Mouse (Mus musculus): ENCODE results near the gene Emc3. TPM values are rescaled to one million over a fixed set of nuclear protein-coding genes. Genes with fewer than 3 reads are reported as not detected.
A peak's percentile ranks its signal among the peaks of the same experiment; 100 is the strongest.

Gene Emc3
- polyA plus RNA-seq, 1 experiment = 83.3 TPM

DNA sequence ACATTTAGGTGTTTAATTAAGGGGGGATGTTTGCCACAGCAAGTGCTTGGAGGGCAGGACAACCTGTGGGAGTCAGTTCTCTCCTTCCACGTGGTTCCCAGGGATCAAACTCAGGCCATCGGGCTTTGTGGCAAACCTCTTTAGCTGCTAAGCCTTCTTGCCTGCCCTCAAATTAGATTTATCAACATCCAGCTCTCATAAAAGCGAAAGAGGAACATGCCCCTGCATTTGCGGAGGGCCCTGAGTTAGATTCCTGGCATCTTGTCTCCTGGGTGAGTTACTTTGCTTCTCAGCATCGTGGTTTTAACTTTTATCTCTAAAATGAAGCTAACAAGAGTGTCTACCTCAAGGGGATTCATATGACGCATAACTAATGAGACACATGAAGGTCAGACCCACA is 32.1 kb downstream of the Emc3 start:
- DNase-seq (ENCODE audit: extremely low spot score in 1 of 2, low spot score in 1 of 2) = no peak

DNA sequence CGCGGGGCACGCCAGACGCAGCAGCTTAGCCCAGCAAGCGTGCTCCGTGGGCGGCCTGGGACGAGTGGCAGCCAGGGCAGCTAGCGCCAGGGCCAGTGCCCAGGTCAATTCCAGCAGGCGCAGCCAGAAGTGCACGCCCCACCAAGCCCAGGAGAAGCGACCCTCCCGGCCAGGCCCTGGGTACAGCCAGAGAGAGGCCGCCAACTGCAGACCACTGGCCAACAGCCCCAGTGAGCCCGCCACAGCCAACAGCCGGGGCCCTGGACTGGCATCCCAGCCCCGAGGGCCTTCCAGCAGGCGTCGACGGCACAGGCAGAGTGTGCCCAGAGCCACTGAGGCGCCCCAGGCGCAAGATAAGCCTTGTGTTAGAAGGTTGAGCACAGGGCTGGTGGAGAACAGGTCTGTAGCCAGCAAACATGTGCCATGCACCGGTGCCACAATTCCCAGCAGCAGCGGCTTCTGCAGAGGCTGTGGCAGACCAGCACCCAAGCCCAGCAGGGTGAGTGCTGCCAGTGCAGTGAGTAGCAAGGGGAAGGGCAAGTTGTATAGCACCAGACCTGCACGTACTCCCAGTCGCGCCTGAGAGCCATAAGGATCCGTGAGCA is 36.3 kb downstream of the Emc3 start:
- no peak for DNase-seq (ENCODE audit: extremely low spot score in 1 of 2, low spot score in 1 of 2)

DNA sequence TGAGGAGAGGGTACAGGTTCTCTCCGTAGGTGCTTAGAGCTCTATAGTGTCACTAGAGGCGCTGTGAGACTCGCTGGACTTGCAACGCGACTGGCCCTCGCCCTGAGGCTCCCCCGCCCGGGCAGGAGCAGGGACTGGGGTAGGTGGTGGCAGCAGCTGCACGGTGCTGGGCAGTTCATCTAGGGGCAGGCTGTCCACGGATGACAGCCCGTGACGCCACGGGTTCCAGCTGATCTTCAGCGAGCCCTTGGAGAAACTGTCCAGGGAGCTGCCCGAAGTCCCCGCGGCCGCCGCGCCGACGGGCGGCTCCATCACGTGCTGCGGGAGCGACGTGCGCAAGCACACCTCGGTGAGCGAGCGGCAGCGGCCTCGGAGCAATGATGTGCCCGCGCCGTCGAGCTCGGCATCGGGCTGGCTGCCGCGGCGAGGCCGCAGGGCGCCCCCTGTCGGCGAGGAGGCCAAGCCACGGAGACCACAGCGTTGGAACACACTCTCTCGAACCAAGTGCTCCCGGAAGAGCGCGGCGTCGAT is 37.1 kb downstream of the Emc3 start:
- DNase-seq (ENCODE audit: extremely low spot score in 1 of 2, low spot score in 1 of 2) = peak in 1 of 2 experiments; percentile 70

DNA sequence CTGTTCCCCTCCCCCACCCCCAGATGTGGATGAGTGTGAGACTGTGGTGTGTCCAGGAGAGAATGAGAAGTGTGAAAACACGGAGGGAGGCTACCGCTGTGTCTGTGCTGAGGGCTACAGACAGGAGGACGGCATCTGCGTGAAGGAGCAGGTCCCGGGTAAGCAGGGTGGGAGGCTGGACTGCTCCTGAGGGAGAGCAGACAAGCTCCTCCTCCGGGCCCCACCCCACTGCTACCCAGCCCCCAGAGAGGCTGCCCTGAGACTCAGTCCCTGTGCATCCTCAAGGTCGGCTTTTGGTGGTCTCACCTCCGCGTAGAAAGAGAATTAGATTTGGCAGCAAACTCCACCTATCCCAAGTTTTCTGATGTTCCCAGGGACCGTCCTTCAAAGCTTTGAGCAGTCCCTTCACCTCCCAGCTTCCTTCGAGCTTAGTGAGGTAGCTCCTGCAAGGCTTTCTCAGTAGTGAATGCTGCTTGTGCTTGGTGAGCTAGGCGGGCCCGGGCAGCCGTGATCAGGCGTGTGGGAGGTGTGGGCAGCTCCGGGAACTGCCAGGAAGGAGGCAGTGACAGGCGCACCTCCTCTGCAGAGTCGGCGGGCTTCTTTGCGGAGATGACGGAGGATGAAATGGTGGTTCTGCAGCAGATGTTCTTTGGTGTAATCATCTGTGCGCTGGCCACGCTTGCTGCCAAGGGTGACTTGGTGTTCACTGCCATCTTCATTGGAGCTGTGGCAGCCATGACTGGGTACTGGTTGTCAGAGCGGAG is 39.2 kb downstream of the Emc3 start:
- DNase-seq (ENCODE audit: extremely low spot score in 1 of 2, low spot score in 1 of 2) = peak in 1 of 2 experiments; percentile 81

DNA sequence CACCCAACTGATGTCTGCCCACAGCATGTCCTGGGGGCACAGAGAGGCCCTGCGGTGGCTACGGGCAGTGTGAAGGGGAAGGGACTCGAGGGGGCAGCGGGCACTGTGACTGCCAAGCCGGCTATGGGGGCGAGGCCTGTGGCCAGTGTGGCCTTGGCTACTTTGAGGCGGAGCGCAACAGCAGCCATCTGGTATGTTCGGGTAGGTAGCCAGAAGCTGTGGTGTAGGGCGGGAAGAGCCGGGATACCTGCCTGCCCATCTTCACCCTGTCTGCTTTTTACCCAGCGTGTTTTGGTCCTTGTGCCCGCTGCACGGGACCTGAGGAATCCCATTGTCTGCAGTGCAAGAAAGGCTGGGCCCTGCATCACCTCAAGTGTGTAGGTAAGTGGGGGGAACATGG is 42.0 kb downstream of the Emc3 start:
- DNase-seq (ENCODE audit: extremely low spot score in 1 of 2, low spot score in 1 of 2) = no peak

DNA sequence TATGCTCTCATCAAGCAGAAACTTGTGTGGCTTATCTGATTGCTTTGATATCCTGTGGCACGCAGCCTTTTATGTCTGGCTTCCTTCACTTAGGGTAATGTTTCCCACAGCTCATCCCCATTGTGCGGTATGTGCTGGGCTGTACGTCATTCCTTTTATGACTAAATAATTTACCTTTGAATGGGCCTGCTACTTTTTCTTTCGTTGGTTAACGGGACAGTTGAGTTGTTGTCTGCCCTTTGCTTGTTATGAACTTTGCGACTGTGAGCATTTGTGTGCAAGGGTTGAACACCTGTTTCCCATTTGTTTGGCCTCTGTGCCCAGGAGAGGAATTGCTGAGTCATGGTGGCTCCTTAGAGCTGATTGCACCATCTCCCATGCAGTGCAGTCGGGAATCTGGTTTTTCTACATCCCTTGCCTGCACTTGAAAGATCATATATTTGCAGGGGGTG is 44.3 kb downstream of the Emc3 start:
- no peak for DNase-seq (ENCODE audit: extremely low spot score in 1 of 2, low spot score in 1 of 2)

DNA sequence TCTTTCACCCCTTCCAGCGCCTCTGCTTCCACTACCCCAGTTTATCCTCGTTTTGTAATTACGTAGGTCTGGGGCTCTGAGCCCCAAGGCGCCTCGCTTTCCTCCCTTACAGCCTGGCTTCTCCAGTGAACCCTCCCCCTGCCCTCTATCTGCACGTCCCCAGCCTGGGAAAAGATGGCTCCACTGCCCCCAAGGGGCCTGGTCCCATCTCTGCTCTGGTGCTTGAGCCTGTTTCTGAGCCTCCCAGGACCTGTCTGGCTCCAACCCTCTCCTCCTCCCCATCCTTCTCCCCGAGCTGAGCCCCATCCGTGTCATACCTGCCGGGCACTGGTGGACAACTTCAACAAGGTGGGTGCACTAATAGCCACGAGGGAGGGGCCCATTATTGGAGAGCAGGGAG is 47.7 kb downstream of the Emc3 start:
- DNase-seq (ENCODE audit: extremely low spot score in 1 of 2, low spot score in 1 of 2) = no peak

DNA sequence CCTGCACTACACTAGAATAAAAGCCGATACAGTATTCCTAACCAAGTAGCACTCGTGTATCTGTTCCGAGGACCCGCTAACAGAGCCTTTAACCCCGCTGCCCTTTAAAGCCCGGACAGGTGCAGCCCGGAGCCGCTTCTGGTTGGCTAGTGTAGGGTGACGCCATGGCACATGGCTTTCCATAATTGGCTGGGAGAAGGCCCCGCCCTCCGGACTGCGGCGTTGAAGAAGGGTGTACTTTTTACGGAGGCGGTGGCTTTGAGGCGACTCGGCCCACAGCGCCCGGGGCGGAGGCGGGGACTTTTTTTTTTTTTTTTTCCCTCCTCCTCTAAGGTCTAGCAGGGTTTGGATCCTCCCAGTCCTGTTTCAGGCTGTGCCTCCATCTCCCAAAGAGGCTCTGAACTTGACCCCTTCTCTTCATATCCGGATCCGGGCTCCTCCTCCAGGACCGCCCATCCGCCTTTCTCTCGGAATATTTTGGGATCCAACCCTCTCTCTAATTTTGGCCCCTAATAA is 48.3 kb downstream of the Emc3 start, which contains the start of gene Creld1:
Gene Creld1, plus strand, starts transcription at position 198 of the 516 bp plus-strand sequence.
- DNase-seq (ENCODE audit: extremely low spot score in 1 of 2, low spot score in 1 of 2) = peak; percentile 90 to 96

DNA sequence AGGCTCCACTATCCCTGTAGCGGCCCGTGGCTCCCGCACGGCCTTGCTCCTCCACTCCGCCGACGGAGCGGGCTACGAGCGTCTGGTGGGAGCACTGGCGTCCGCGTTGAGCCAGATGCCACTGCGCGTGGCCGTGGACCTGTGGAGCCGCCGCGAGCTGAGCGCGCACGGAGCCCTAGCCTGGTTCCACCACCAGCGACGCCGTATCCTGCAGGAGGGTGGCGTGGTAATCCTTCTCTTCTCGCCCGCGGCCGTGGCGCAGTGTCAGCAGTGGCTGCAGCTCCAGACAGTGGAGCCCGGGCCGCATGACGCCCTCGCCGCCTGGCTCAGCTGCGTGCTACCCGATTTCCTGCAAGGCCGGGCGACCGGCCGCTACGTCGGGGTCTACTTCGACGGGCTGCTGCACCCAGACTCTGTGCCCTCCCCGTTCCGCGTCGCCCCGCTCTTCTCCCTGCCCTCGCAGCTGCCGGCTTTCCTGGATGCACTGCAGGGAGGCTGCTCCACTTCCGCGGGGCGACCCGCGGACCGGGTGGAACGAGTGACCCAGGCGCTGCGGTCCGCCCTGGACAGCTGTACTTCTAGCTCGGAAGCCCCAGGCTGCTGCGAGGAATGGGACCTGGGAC is 48.9 kb downstream of the Emc3 start:
- DNase-seq (ENCODE audit: extremely low spot score in 1 of 2, low spot score in 1 of 2) = no peak

DNA sequence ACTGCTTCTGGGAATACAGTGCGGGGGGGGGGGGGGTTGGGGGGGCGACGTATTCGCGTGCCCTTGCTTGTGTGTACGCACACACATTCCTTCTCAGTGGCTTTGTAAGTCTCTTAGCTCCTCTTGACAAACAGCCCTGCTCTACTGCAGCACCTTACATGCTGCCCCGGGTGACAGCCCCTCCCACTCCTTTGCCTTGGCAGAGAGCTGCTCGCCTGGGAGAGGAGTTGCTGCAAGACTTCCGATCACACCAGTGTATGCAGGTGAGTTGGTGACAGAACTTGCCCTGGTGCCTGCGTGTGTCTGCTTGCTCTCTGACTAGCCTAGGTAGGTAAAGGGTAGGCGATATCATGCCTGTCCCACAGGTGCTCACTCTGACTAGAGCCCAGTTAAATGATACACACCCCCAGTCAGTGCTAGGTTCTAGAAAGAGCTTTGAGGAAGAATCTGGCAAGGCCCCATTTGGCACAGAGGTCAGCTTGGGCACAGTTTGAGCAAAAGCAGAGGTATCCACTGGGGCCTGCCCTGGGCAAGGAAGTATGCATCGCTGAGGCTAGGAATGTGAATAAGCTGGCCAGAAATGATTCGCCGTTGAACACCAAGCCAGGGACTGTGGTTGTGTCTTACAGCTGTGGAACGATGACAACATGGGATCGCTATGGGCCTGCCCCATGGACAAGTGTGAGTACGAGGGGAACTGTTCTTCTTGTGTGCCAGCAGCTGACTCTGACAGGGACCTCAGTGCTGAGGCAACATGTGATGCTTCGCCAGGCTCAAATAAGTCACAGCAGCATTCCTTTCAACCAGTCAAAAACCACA is 50.7 kb downstream of the Emc3 start:
- DNase-seq (ENCODE audit: extremely low spot score in 1 of 2, low spot score in 1 of 2) = no peak

DNA sequence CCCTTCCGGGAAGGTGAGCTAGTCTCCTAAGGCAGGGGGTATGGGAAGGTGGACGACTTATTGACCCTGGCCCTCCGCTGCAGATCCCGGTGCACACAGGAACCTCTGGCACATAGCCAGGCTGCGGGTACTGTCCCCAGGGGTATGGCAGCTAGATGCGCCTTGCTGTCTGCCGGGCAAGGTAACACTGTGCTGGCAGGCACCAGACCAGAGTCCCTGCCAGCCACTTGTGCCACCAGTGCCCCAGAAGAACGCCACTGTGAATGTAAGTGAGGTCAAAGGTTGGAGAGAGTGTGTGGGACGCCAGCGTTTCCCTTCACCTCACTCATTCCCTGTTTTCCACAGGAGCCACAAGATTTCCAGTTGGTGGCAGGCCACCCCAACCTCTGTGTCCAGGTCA is 52.5 kb downstream of the Emc3 start:
- DNase-seq (ENCODE audit: extremely low spot score in 1 of 2, low spot score in 1 of 2) = no peak

DNA sequence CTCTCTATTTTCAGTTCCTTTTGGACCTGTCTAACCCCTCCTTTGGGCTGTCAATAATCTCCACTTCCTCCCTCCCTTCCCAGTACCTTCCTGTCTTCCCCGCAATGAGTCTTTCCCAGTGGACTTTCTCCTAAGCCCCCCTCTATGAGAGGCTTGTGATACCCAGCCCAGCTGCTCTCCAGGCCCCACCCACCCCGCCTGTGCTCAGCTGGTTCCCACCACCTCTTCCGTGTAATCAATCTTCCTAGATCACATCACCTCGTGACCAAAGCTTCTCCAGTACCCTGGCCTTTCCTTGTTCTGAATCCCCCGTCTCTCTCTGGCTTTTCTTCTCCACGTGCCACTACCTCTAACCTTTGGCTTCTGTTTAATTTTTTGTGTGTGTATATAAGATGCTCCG is 54.1 kb downstream of the Emc3 start:
- DNase-seq (ENCODE audit: extremely low spot score in 1 of 2, low spot score in 1 of 2) = no peak

DNA sequence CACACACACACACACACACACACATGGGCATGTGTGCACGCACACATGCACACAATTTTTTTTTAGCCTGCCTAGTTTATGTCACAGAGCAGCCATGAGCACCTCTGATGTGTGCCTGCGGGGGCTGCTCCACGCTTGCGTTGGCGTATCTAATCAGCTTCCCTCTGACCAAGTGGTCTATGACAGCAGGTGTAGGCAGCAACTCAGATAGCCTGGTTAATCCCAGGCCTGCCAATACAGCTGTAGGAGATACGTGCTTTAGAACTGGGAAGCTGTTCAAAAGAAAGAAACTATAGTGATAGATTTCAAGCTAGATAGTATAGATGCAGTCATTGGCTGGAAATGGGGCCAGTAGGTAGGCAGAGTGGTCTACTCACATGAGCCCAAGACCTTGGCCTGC is 57.7 kb downstream of the Emc3 start:
- DNase-seq (ENCODE audit: extremely low spot score in 1 of 2, low spot score in 1 of 2) = no peak

DNA sequence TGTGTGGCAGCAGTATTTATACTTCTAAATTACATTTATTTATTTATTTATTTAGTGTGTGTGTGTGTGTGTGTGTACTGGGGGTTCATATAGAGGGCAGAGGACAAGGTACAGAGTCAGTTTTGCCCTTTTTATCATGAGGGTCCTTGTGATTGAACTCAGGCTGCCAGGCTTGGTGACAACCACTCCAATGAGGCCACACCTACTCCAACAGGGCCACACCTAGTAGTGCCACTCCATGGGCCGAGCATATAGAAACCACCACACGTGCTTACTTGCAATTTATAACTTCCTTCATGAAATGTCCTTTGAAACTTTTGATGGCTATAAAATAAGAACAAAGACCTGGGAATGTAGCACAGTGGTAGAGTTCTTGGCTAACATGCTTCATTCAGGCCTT is 58.2 kb downstream of the Emc3 start:
- no peak for DNase-seq (ENCODE audit: extremely low spot score in 1 of 2, low spot score in 1 of 2)

DNA sequence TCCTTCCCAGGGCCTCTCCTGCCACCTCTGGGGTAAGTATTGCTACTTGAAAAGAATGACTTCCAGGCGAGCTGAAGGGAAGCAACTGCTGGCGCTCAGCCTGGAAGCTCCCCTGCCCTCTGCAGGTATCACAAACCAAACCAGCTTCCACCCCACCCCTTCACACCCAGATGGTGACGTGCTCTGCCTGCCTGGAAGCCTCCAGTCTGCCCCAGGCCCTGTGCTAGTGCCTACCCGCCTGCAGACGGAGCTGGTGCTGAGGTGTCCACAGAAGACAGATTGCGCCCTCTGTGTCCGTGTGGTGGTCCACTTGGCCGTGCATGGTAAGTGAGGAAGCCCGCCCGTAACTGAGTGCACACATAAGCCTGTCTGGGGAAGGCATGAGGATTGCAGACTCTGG is 59.4 kb downstream of the Emc3 start:
- DNase-seq (ENCODE audit: extremely low spot score in 1 of 2, low spot score in 1 of 2) = no peak

DNA sequence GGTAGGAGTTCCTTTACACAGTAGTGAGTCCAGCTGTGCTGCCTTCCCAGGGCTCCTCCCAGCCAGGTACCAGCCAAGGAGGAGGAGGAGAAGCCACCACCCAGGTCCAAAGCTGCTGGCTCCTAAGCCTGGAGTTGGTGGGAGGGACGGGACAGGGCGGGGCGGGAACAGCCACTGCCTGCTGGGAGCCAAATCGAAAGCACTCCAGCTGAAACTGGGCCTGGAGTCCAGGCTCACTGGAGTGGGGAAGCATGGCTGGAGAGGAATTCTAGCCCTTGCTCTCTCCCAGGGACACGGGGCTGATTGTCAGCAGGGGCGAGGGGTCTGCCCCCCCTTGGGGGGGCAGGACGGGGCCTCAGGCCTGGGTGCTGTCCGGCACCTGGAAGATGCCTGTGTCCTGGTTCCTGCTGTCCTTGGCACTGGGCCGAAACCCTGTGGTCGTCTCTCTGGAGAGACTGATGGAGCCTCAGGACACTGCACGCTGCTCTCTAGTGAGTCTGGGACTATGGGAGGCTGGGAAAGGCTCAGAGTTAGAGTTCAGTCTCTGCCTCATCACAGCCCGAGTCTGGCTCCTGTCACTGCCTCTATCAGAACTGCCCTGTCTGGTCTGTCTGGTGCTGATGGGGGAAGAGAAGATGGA is 60.0 kb downstream of the Emc3 start, which contains the start of gene Il17rc:
Gene Il17rc, plus strand, starts transcription at position 131 of the 640 bp plus-strand sequence.
- DNase-seq (ENCODE audit: extremely low spot score in 1 of 2, low spot score in 1 of 2) = no peak

DNA sequence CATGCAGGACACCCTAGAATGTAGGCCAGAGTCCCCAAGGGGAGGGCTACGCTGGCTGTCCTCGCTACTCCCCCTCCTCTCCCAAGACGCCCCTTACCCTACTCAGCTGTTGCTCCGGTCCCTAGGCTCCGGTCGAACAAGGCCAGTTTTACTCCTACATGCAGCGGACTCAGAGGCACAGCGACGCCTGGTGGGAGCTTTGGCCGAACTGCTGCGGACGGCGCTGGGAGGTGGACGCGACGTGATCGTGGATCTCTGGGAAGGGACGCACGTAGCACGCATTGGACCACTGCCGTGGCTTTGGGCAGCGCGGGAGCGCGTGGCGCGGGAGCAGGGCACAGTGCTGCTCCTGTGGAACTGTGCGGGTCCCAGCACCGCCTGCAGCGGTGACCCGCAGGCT is 62.0 kb downstream of the Emc3 start:
- DNase-seq (ENCODE audit: extremely low spot score in 1 of 2, low spot score in 1 of 2) = peak in 1 of 2 experiments; percentile 73

DNA sequence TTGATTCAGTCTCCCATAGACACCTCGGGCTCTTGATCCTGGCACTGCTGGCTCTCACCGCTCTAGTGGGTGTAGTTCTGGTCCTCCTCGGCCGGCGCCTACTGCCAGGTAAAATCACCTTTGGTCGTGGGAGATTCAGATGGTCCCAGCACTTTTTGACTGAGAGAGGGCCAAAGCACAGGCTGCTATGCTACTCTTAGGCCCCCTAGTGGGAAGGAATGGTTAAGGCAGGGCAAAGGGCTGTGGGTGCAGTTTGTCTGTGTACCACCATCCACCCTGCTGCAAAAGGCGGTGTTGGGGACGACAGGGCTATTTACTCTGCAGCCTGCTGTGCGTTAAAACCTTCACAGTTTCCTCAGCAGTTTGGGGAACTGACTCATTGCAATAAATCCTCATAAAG is 62.4 kb downstream of the Emc3 start:
- DNase-seq (ENCODE audit: extremely low spot score in 1 of 2, low spot score in 1 of 2) = peak in 1 of 2 experiments; percentile 78

DNA sequence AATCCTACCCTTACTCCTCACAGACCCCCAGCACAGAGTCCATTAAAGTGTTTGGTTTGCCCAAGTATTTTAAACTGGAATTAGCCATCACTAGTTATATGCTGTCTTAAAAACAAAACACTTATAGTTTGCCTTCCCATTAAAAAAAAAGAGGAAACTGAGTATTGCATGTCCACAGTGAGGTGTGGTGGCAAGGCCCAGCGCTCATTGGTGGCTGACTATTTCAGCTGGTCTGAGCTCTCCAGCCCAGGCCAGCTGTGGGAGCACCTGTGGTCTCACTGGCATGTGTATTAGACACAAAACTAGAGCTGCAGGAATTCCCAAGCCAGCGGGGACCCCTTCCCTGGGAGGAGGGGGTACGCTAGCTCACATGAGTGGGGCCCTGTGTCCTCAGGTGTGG is 62.9 kb downstream of the Emc3 start:
- no peak for DNase-seq (ENCODE audit: extremely low spot score in 1 of 2, low spot score in 1 of 2)

DNA sequence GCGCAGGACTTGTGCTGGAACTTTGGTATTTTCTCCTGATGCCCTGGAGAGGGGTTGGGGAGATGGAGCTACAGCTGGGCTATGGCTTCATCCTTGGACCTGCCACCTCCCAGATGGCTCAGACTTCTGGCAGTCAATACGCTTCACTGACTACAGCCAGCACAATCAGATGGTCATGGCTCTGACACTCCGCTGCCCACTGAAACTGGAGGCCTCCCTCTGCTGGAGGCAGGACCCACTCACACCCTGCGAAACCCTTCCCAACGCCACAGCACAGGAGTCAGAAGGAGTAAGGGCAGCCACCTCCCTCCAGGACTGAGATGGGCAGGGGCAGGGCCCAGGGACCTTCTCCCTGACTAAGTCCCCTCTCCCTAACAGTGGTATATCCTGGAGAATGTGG is 65.8 kb downstream of the Emc3 start:
- no peak for DNase-seq (ENCODE audit: extremely low spot score in 1 of 2, low spot score in 1 of 2)

Data from frontal cortex, adult 2 months (tissue).